Mouse (Mus musculus): Measurements from ENCODE around the gene Kcnk10.

The Kcnk10 gene

GRCm38 (mm10) chr12:98519866-98520567 is 58.1 kb downstream of the Kcnk10 start:
- DNase-seq (ENCODE audit: low spot score in 2 of 2) = no peak

- no peak for DNase-seq (ENCODE audit: low spot score in 2 of 2)
Observed at GRCm38 (mm10) chr12:98505601-98506000, 72.5 kb downstream of the Kcnk10 start.

GRCm38 (mm10) chr12:98501528-98502280 is 76.4 kb downstream of the Kcnk10 start:
- DNase-seq (ENCODE audit: low spot score in 2 of 2) = no peak

- DNase-seq (ENCODE audit: low spot score in 2 of 2) = no peak
Observed at GRCm38 (mm10) chr12:98501045-98501444, 77.1 kb downstream of the Kcnk10 start.

- DNase-seq (ENCODE audit: low spot score in 2 of 2) = no peak
Observed at GRCm38 (mm10) chr12:98481460-98481859, 96.7 kb downstream of the Kcnk10 start.

GRCm38 (mm10) chr12:98481048-98481447 is 97.1 kb downstream of the Kcnk10 start:
- DNase-seq (ENCODE audit: low spot score in 2 of 2) = no peak

GRCm38 (mm10) chr12:98477673-98478461 is 100.2 kb downstream of the Kcnk10 start:
- no peak for DNase-seq (ENCODE audit: low spot score in 2 of 2)

- no peak for DNase-seq (ENCODE audit: low spot score in 2 of 2)
Observed at GRCm38 (mm10) chr12:98471232-98471631, 106.9 kb downstream of the Kcnk10 start.

- DNase-seq (ENCODE audit: low spot score in 2 of 2) = no peak
Observed at GRCm38 (mm10) chr12:98470097-98470496, 108.0 kb downstream of the Kcnk10 start.

GRCm38 (mm10) chr12:98467793-98468192 is 110.3 kb downstream of the Kcnk10 start:
- DNase-seq (ENCODE audit: low spot score in 2 of 2) = no peak

- no peak for DNase-seq (ENCODE audit: low spot score in 2 of 2)
Observed at GRCm38 (mm10) chr12:98459889-98460288, 118.2 kb downstream of the Kcnk10 start.

- no peak for DNase-seq (ENCODE audit: low spot score in 2 of 2)
Observed at GRCm38 (mm10) chr12:98458944-98459343, 119.2 kb downstream of the Kcnk10 start.

- no peak for DNase-seq (ENCODE audit: low spot score in 2 of 2)
Observed at GRCm38 (mm10) chr12:98458516-98458915, 119.6 kb downstream of the Kcnk10 start.

- no peak for DNase-seq (ENCODE audit: low spot score in 2 of 2)
Observed at GRCm38 (mm10) chr12:98453161-98453560, 124.9 kb downstream of the Kcnk10 start.

- no peak for DNase-seq (ENCODE audit: low spot score in 2 of 2)
Observed at GRCm38 (mm10) chr12:98452646-98453045, 125.5 kb downstream of the Kcnk10 start.

- DNase-seq (ENCODE audit: low spot score in 2 of 2) = no peak
Observed at GRCm38 (mm10) chr12:98445637-98446036, 132.5 kb downstream of the Kcnk10 start.

GRCm38 (mm10) chr12:98444860-98445259 is 133.2 kb downstream of the Kcnk10 start:
- no peak for DNase-seq (ENCODE audit: low spot score in 2 of 2)

GRCm38 (mm10) chr12:98443754-98444153 is 134.4 kb downstream of the Kcnk10 start:
- DNase-seq (ENCODE audit: low spot score in 2 of 2) = no peak

GRCm38 (mm10) chr12:98438080-98438479 is 140.0 kb downstream of the Kcnk10 start:
- DNase-seq (ENCODE audit: low spot score in 2 of 2) = peak in 1 of 2 experiments; percentile 0

GRCm38 (mm10) chr12:98430683-98431082 is 147.4 kb downstream of the Kcnk10 start:
- no peak for DNase-seq (ENCODE audit: low spot score in 2 of 2)

- DNase-seq (ENCODE audit: low spot score in 2 of 2) = no peak
Observed at GRCm38 (mm10) chr12:98421340-98421739, 156.8 kb downstream of the Kcnk10 start.

GRCm38 (mm10) chr12:98419849-98420248 is 158.3 kb downstream of the Kcnk10 start:
- no peak for DNase-seq (ENCODE audit: low spot score in 2 of 2)
